Mouse (Mus musculus) liver, embryonic 15.5 days (tissue): ENCODE results near the gene Tcf7. TPM values are rescaled to one million over a fixed set of nuclear protein-coding genes. Genes with fewer than 3 reads are reported as not detected.
A peak's percentile ranks its signal among the peaks of the same experiment; 100 is the strongest.

Experiments
- ATAC-seq: fragments of 200-750 bp; cut with Nextera tagmentation; 2 replicates; pipeline ENCODE4 v1.8.0; 2017; ENCODE audit warnings: moderate number of reproducible peaks, mild to moderate bottlenecking, moderate library complexity; ENCODE audit not compliant: insufficient read depth
- H3K27ac ChIP-seq: fragments of 300-500 bp; sonication (generic); replicated peaks from 2 replicates; pipeline ENCODE4 v1.5.1; 2015; ENCODE audit warnings: mild to moderate bottlenecking, inconsistent platforms
- H3K27me3 ChIP-seq: fragments of 300-500 bp; sonication (generic); 2 replicates; pipeline ENCODE4 v1.6.1; 2015; ENCODE audit warnings: mild to moderate bottlenecking, inconsistent platforms
- H3K36me3 ChIP-seq: fragments of 300-500 bp; sonication (generic); replicated peaks from 2 replicates; pipeline ENCODE4 v1.6.1; 2015; ENCODE audit warnings: moderate library complexity, mild to moderate bottlenecking, inconsistent platforms
- H3K4me1 ChIP-seq: fragments of 300-500 bp; sonication (generic); replicated peaks from 2 replicates; pipeline ENCODE4 v1.6.1; 2015; ENCODE audit warnings: inconsistent platforms
- H3K4me2 ChIP-seq: fragments of 300-500 bp; sonication (generic); 2 replicates; pipeline ENCODE4 v1.6.1; 2015; ENCODE audit warnings: moderate library complexity, mild to moderate bottlenecking, inconsistent platforms
- H3K4me3 ChIP-seq: fragments of 300-500 bp; sonication (generic); replicated peaks from 2 replicates; pipeline ENCODE4 v1.5.1; 2015; ENCODE audit warnings: mild to moderate bottlenecking, inconsistent platforms
- H3K9ac ChIP-seq: fragments of 300-500 bp; sonication (generic); 2 replicates; pipeline ENCODE4 v1.6.1; 2015; ENCODE audit warnings: moderate library complexity, mild to moderate bottlenecking, inconsistent platforms
- H3K9me3 ChIP-seq: fragments of 300-500 bp; sonication (generic); replicated peaks from 2 replicates; pipeline ENCODE4 v1.6.1; 2016; ENCODE audit warnings: inconsistent platforms
- WGBS: fragments of 180-500 bp; shearing (Covaris S2); methylation state at CpG from one replicate; pipeline ENCODE4 v1.1.7; 2015; ENCODE audit warnings: mixed read lengths; ENCODE audit not compliant: insufficient replicate concordance; 5-methylcytosine and 5-hydroxymethylcytosine counted together
- polyA plus RNA-seq: library from polyadenylated mRNA; unstranded; fragments of >200 nt; fragmentation: Nextera tagmentation; extraction: Ambion mirVana; gene quantifications from 2 replicates; pipeline ENCODE4 v1.2.1, GENCODE M21; 2015

The Tcf7 gene
- polyA plus RNA-seq, 1 experiment from 2014 or later = 1.4 TPM

DNA sequence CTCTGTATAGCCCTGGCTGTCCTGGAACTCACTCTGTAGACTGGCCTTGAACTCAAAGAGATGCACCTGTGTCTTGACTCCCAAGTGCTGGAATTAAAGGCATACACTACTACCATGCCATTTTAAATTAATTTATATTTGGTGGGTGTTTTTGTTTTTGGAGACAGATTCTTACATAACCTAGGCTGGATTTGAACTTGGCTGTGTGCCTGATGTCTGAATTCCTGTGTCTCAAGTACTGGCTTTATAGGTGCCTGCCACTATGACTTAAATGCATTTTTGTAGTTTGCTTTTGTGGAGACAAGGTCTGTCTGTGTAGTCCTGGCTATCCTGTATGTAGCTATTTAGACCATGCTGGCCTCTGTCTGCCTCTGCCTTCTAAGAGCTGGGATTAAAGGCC lies 48.3 kb downstream of the Tcf7 start:
- Histone ChIP-seq H3K4me1 (peaks cover 28% of the 10 kb centered on the region), H3K9me3 (no peaks in the 10 kb centered on the region), H3K9ac (no peak overlapping the region), H3K27me3 (no peaks in the 10 kb centered on the region), H3K27ac (no peak overlapping the region), H3K4me2 (peak overlapping the region; percentile 27), H3K36me3 (peaks cover 29% of the 10 kb centered on the region), H3K4me3 (peak overlapping the region; percentile 7; the same call in 1 of the 2 replicates)
- no peak for ATAC-seq

DNA sequence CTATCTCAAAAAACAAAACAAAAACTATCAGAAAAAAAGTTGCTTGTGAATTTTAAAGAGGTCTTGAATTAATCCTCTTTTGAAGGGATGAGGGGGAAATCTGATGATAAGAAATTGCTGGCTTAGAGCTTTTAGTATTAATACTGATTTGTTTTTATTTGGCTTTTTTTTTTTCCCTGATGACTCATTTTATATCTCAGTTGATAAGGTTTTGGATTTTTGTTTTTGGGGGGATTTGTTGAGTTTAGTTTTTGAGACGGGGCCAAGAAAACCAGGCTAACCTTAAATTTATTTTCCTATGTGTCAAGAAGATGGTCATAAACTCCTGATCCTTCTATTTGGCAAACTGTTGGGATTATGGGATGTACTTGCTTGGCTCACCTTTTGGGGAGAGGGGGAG lies 48.9 kb downstream of the Tcf7 start:
- Histone ChIP-seq H3K9me3 (no peaks in the 10 kb centered on the region), H3K9ac (no peak overlapping the region), H3K27me3 (no peaks in the 10 kb centered on the region), H3K4me1 (peaks cover 28% of the 10 kb centered on the region), H3K27ac (no peak overlapping the region), H3K36me3 (peaks cover 27% of the 10 kb centered on the region), H3K4me3 (peak overlapping the region; percentile 88), H3K4me2 (peak overlapping the region; percentile 78)
- ATAC-seq = no peak
- 63% methylated on average over 1 of the region's 1 CpGs for WGBS

GRCm38 (mm10) chr11:52233043-52233653 lies 49.7 kb downstream of the Tcf7 start:
- peaks cover 28% of the 10 kb centered on the region for H3K4me1 ChIP-seq
- peaks cover 20% of the 10 kb centered on the region for H3K36me3 ChIP-seq
- peak overlapping the region; percentile 78 for H3K4me2 ChIP-seq
- 18% methylated on average over 3 of the region's 3 CpGs for WGBS
- no peak for ATAC-seq
- H3K9ac ChIP-seq = peak overlapping the region; percentile 99
- H3K9me3 ChIP-seq = no peaks in the 10 kb centered on the region
- peak overlapping the region; percentile 88 for H3K4me3 ChIP-seq
- peak overlapping the region; percentile 25; the same call in 1 of the 2 replicates for H3K27ac ChIP-seq
- no peaks in the 10 kb centered on the region for H3K27me3 ChIP-seq

DNA sequence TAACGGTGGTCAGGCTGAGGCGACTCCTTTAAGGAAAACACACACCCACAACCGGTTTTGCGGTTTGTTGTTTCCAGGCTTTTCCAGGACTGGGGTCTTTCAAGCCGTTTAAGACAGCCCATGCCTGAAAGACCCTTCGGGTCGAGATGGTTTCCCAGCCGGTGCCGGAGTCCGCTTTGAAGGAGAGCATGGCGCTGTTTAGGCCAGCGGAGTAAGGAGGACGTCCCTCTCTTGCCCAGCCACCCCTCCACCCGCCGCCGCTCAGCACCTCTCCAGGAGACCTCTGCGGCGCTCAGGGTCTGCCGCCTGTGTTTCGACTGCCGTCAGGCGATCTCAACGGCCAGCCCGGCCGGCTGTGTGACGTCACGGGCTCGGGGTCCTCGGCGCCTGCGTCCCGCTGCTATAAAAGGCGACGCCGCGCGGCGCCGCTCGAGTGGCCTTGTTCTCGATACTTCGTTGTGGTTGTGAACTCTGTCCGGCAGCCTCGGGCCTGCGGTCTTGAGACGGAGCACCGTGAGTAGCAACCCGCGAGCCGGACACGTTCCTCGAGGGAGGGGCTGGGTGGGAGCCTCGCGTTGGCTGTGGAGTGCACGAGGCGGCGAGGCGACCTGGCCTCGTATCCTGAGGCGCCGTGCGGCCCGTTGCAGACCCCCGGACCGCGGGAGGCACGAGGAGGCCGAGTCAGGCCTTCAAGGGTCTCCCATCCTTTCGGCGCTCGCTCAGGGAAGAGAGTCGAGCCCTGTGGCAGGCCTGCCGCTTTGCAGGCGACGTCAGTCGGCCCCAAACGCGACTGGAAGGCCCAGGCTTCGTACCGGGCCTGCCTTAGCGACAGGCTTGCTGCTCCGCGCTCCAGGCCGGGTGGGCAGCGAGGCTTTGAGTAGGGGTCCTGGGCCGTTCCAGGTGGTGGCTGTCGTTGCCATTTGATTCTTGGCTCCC lies 50.9 kb downstream of the Tcf7 start, which contains the start of gene Skp1a:
Gene Skp1a (plus strand): TSS at position 390 of the 936 bp plus-strand sequence.
- no peaks in the 10 kb centered on the region for H3K9me3 ChIP-seq
- ATAC-seq = peak; percentile 87
- WGBS = under 1% methylated on average over 87 of the region's 87 CpGs

GRCm38 (mm10) chr11:52230694-52231093 lies 52.1 kb downstream of the Tcf7 start:
- H3K27me3 ChIP-seq = no peaks in the 10 kb centered on the region
- no peaks in the 10 kb centered on the region for H3K36me3 ChIP-seq
- no peaks in the 10 kb centered on the region for H3K9me3 ChIP-seq
- H3K9ac ChIP-seq = peak overlapping the region; percentile 99
- H3K4me1 ChIP-seq = peaks cover 28% of the 10 kb centered on the region
- 49% methylated on average over 5 of the region's 5 CpGs for WGBS
- peak overlapping the region; percentile 88 for H3K4me3 ChIP-seq
- H3K27ac ChIP-seq = peak overlapping the region; percentile 91
- H3K4me2 ChIP-seq = peak overlapping the region; percentile 78
- no peak for ATAC-seq

More for the DNA sequence above, 50.9 kb downstream of the Tcf7 start, which contains the start of gene Skp1a:
- Histone ChIP-seq H3K36me3 (peaks cover 8% of the 10 kb centered on the region; the same call in 1 of the 2 replicates), H3K9ac (peak within 1 kb of the TSS; percentile 99), H3K27me3 (no peaks in the 10 kb centered on the region), H3K27ac (peak within 1 kb of the TSS; percentile 91), H3K4me3 (peak within 1 kb of the TSS; percentile 88), H3K4me1 (peaks cover 28% of the 10 kb centered on the region), H3K4me2 (peak within 1 kb of the TSS; percentile 78)

DNA sequence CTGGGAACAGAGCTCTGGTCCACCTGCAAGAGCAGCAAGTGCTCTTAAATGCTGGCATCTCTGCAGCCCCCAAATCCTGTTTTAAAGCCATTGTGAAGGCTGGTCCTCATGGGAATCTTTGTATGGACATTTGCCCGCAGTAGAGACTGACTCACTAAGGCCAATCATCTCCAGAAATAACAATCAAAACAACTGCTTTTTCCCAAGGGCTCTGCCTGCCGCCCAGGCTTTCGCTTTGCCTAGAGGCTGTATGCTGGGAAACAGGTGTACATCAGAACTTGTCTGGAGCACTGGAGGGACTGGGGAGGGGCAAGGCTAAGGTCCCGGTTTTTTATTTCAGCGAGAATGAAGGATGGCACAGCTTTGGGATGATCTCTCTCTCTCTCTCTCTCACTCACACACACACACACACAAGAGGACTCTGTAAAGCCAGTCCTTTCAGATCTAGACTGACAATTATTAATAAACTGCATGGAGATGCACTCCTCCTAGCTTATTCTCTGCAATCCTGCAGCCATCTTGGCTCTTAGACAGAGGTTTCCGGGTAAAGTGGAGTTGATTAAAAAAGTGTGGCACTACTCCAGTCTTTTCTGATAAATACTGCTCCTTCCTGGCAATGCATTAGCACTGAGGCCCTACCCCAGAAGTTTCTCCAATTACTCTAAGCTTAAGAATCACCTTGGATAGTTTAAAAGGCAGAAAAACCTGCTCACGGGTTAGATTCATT lies 53.9 kb downstream of the Tcf7 start:
- Histone ChIP-seq H3K27ac (no peak overlapping the region), H3K36me3 (no peaks in the 10 kb centered on the region), H3K9me3 (no peaks in the 10 kb centered on the region), H3K4me1 (peaks cover 26% of the 10 kb centered on the region), H3K4me3 (no peak overlapping the region), H3K27me3 (peaks cover 6% of the 10 kb centered on the region; the same call in 1 of the 2 replicates), H3K4me2 (no peak overlapping the region), H3K9ac (no peak overlapping the region)
- ATAC-seq = no peak
- WGBS = 81% methylated on average over 7 of the region's 7 CpGs

DNA sequence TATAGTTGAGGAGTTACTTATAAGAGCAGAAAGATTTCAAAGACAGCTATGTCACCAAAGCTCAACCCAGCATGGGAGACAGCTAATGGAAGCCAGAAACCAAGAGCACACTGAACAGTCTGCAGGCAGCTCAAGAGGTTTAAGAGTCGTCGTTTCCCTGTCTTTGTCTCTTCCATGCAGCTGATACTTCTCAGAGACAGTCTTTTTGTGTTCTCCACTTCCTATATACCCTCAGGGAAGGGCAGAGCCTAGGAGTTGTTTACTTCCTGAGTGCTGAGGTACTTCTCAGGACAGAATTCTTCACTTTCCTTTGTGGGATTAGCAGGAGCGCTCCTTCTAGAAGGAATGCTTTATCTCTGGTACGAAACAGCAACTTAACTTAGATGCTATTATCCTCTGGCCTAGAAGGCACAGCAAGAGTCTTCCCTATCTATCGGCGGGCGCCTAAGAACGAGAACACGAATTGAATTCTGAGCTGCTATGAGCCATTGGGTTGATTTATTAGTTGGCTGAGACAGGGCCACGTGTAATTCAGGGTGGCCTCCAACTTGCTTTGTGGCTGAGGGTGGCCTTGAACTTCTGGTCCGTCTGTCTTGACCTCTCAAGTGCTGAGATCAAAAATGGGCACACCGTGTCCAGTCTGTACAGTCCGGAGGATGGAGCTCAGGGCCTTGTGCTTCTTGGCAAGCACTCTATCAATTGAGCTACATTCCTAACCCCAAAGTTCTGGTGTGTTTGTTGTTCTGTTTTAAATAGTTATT lies 55.2 kb downstream of the Tcf7 start:
- Histone ChIP-seq H3K9me3 (no peaks in the 10 kb centered on the region), H3K4me3 (no peak overlapping the region), H3K4me2 (no peak overlapping the region), H3K4me1 (peaks cover 21% of the 10 kb centered on the region), H3K9ac (no peak overlapping the region), H3K36me3 (no peaks in the 10 kb centered on the region), H3K27me3 (peaks cover 8% of the 10 kb centered on the region; the same call in 1 of the 2 replicates), H3K27ac (no peak overlapping the region)
- no peak for ATAC-seq
- WGBS = 65% methylated on average over 13 of the region's 13 CpGs

GRCm38 (mm10) chr11:52227053-52227452 lies 55.8 kb downstream of the Tcf7 start:
- H3K4me2 ChIP-seq = no peak overlapping the region
- no peak for ATAC-seq

DNA sequence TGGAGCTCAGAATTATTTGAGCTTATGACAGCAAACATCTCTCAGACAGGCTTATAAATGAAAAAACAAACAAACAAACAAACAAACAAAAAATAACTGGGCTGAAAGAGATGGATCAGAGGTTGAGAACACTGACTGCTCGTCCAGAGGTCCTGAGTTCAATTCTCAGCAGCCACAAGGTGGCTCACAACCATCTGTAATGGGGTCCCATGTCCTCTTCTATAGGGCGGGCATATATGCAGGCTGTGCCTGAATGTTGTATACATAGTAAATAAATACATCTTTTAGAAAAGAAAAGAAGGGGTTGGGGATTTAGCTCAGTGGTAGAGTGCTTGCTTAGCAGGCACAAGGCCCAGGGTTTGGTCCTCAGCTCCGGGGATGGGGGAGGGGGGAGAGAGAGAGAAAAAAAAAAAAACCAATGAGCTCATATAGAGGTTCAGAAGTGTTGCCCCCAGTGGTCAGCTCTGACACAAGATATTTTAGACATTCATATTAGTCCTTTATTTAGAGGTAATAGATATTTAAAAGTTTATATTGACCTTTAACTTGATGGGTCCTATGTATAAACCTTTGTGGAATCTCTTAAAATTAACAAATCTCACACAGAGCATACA lies 56.7 kb downstream of the Tcf7 start:
- Histone ChIP-seq H3K27me3 (peaks cover 8% of the 10 kb centered on the region; the same call in 1 of the 2 replicates), H3K9me3 (no peaks in the 10 kb centered on the region), H3K4me2 (no peak overlapping the region), H3K4me3 (no peak overlapping the region), H3K9ac (no peak overlapping the region), H3K36me3 (no peaks in the 10 kb centered on the region), H3K27ac (no peak overlapping the region), H3K4me1 (peaks cover 20% of the 10 kb centered on the region)
- no peak for ATAC-seq
- 52% methylated on average over 3 of the region's 3 CpGs for WGBS

More at GRCm38 (mm10) chr11:52227053-52227452, 55.8 kb downstream of the Tcf7 start:
- 63% methylated on average over 3 of the region's 3 CpGs for WGBS
- Histone ChIP-seq H3K9ac (no peak overlapping the region), H3K27me3 (peaks cover 8% of the 10 kb centered on the region; the same call in 1 of the 2 replicates), H3K9me3 (no peaks in the 10 kb centered on the region), H3K27ac (no peak overlapping the region), H3K36me3 (no peaks in the 10 kb centered on the region), H3K4me1 (peaks cover 21% of the 10 kb centered on the region), H3K4me3 (no peak overlapping the region)
